Mouse (Mus musculus) hindbrain, embryonic 13.5 days (tissue): ENCODE measurements around the gene Pars2. TPM values are rescaled to one million over a fixed set of nuclear protein-coding genes. Genes with fewer than 3 reads are reported as not detected.
A peak's percentile ranks its signal among the peaks of the same experiment; 100 is the strongest.

Experiments used
- ATAC-seq: fragments of 200-750 bp; cut with Nextera tagmentation; 2 replicates; pipeline ENCODE4 v1.8.0; 2017; ENCODE audit warnings: moderate TSS enrichment; ENCODE audit not compliant: low FRiP score
- H3K27ac ChIP-seq: fragments of 300-500 bp; sonication (generic); 2 replicates; pipeline ENCODE4 v1.5.1; 2015; ENCODE audit warnings: inconsistent platforms, mild to moderate bottlenecking, moderate library complexity
- H3K27me3 ChIP-seq: fragments of 300-500 bp; sonication (generic); 2 replicates; pipeline ENCODE4 v1.6.1; 2015; ENCODE audit warnings: mild to moderate bottlenecking, inconsistent platforms
- H3K36me3 ChIP-seq: fragments of 300-500 bp; sonication (generic); 2 replicates; pipeline ENCODE4 v1.6.1; 2015; ENCODE audit warnings: mild to moderate bottlenecking, inconsistent platforms
- H3K4me1 ChIP-seq: fragments of 300-500 bp; sonication (generic); replicated peaks from 2 replicates; pipeline ENCODE4 v1.6.1; 2015; ENCODE audit warnings: inconsistent platforms
- H3K4me2 ChIP-seq: fragments of 300-500 bp; sonication (generic); 2 replicates; pipeline ENCODE4 v1.6.1; 2015; ENCODE audit warnings: inconsistent platforms, mild to moderate bottlenecking, moderate library complexity
- H3K4me3 ChIP-seq: fragments of 300-500 bp; sonication (generic); 2 replicates; pipeline ENCODE4 v1.5.1; 2015; ENCODE audit warnings: mild to moderate bottlenecking, inconsistent platforms
- H3K9ac ChIP-seq: fragments of 300-500 bp; sonication (generic); 2 replicates; pipeline ENCODE4 v1.6.1; 2015; ENCODE audit warnings: mild to moderate bottlenecking, inconsistent platforms
- H3K9me3 ChIP-seq: fragments of 300-500 bp; sonication (generic); 2 replicates; pipeline ENCODE4 v1.6.1; 2016; ENCODE audit warnings: inconsistent platforms
- WGBS: fragments of 180-500 bp; shearing (Covaris S2); methylation state at CpG from one replicate; pipeline ENCODE4 v1.1.7; 2015; 5-methylcytosine and 5-hydroxymethylcytosine counted together
- polyA plus RNA-seq: library from polyadenylated mRNA; unstranded; fragments of >200 nt; fragmentation: Nextera tagmentation; extraction: Ambion mirVana; gene quantifications from 2 replicates; pipeline ENCODE4 v1.2.1, GENCODE M21; 2015

Pars2 gene
- polyA plus RNA-seq, result 8.4 and 9.2 TPM in 2 replicates

GRCm38 (mm10) chr4:106650833-106651527 lies at the start of gene Pars2:
Gene Pars2, plus strand, starts transcription at chr4:106651069.
- Histone ChIP-seq H3K36me3 (peaks cover 27% of the 10 kb centered on the region), H3K4me2 (peak within 1 kb of the TSS; percentile 93), H3K27ac (peak within 1 kb of the TSS; percentile 80), H3K4me3 (peak within 1 kb of the TSS; percentile 65), H3K4me1 (peaks cover 9% of the 10 kb centered on the region), H3K27me3 (peaks cover 23% of the 10 kb centered on the region), H3K9ac (peak within 1 kb of the TSS; percentile 84), H3K9me3 (no peaks in the 10 kb centered on the region)
- peak; percentile 97 for ATAC-seq
- WGBS, result 3% methylated on average over 40 of the region's 40 CpGs

GRCm38 (mm10) chr4:106606639-106607554 lies 44.0 kb upstream of the Pars2 start:
- Histone ChIP-seq H3K9ac (peak overlapping the region; percentile 46; the same call in 1 of the 2 replicates), H3K27me3 (no peaks in the 10 kb centered on the region), H3K27ac (no peak overlapping the region), H3K4me1 (peaks cover 7% of the 10 kb centered on the region; the same call in 1 of the 2 replicates), H3K9me3 (no peaks in the 10 kb centered on the region), H3K4me3 (peak overlapping the region; percentile 16; the same call in 1 of the 2 replicates), H3K36me3 (no peaks in the 10 kb centered on the region), H3K4me2 (peak overlapping the region; percentile 43)
- peak; percentile 92 for ATAC-seq
- 42% methylated on average over 18 of the region's 18 CpGs for WGBS

GRCm38 (mm10) chr4:106607905-106608304 lies 43.0 kb upstream of the Pars2 start:
- no peak overlapping the region for H3K4me2 ChIP-seq
- H3K36me3 ChIP-seq, result no peaks in the 10 kb centered on the region
- no peak for ATAC-seq
- no peaks in the 10 kb centered on the region for H3K27me3 ChIP-seq
- 100% methylated on average over 1 of the region's 1 CpGs for WGBS
- peaks cover 7% of the 10 kb centered on the region; the same call in 1 of the 2 replicates for H3K4me1 ChIP-seq
- H3K9ac ChIP-seq, result no peak overlapping the region
- H3K4me3 ChIP-seq, result no peak overlapping the region
- H3K27ac ChIP-seq, result no peak overlapping the region
- no peaks in the 10 kb centered on the region for H3K9me3 ChIP-seq

GRCm38 (mm10) chr4:106613105-106613504 lies 37.8 kb upstream of the Pars2 start:
- peaks cover 13% of the 10 kb centered on the region for H3K4me1 ChIP-seq
- H3K27ac ChIP-seq, result no peak overlapping the region
- no peak for ATAC-seq
- H3K36me3 ChIP-seq, result no peaks in the 10 kb centered on the region
- no peak overlapping the region for H3K4me2 ChIP-seq
- H3K9ac ChIP-seq, result no peak overlapping the region
- H3K27me3 ChIP-seq, result peaks cover 23% of the 10 kb centered on the region
- no peaks in the 10 kb centered on the region for H3K9me3 ChIP-seq
- H3K4me3 ChIP-seq, result no peak overlapping the region
- 82% methylated on average over 8 of the region's 8 CpGs for WGBS

- WGBS, result 81% methylated on average over 3 of the region's 3 CpGs
- Histone ChIP-seq H3K27me3 (peaks cover 23% of the 10 kb centered on the region), H3K27ac (no peak overlapping the region), H3K36me3 (no peaks in the 10 kb centered on the region), H3K4me2 (no peak overlapping the region), H3K9me3 (no peaks in the 10 kb centered on the region), H3K9ac (no peak overlapping the region), H3K4me1 (peaks cover 13% of the 10 kb centered on the region), H3K4me3 (no peak overlapping the region)
- ATAC-seq, result no peak
Measured at GRCm38 (mm10) chr4:106613560-106613959, 37.3 kb upstream of the Pars2 start.

- Histone ChIP-seq H3K27me3 (peaks cover 26% of the 10 kb centered on the region), H3K4me2 (no peak overlapping the region), H3K36me3 (no peaks in the 10 kb centered on the region), H3K4me3 (no peak overlapping the region), H3K4me1 (peaks cover 13% of the 10 kb centered on the region), H3K9ac (no peak overlapping the region; the same call in 1 of the 2 replicates), H3K27ac (no peak overlapping the region), H3K9me3 (no peaks in the 10 kb centered on the region)
- WGBS, result 39% methylated on average over 7 of the region's 7 CpGs
- peak; percentile 76 for ATAC-seq
Measured at GRCm38 (mm10) chr4:106614180-106614797, 36.6 kb upstream of the Pars2 start.

- WGBS, result 85% methylated on average over 9 of the region's 9 CpGs
- no peak for ATAC-seq
Measured at GRCm38 (mm10) chr4:106614881-106615280, 36.0 kb upstream of the Pars2 start.

GRCm38 (mm10) chr4:106615637-106616036 lies 35.2 kb upstream of the Pars2 start:
- ATAC-seq, result no peak
- no peaks in the 10 kb centered on the region for H3K9me3 ChIP-seq
- no peak overlapping the region for H3K27ac ChIP-seq
- no peak overlapping the region for H3K9ac ChIP-seq
- H3K4me3 ChIP-seq, result no peak overlapping the region
- H3K36me3 ChIP-seq, result no peaks in the 10 kb centered on the region
- peaks cover 13% of the 10 kb centered on the region for H3K4me1 ChIP-seq
- H3K4me2 ChIP-seq, result no peak overlapping the region
- H3K27me3 ChIP-seq, result peaks cover 30% of the 10 kb centered on the region
- WGBS, result 88% methylated on average over 12 of the region's 12 CpGs

More at GRCm38 (mm10) chr4:106614881-106615280, 36.0 kb upstream of the Pars2 start:
- Histone ChIP-seq H3K27ac (no peak overlapping the region), H3K9me3 (no peaks in the 10 kb centered on the region), H3K36me3 (no peaks in the 10 kb centered on the region), H3K9ac (no peak overlapping the region; the same call in 1 of the 2 replicates), H3K4me1 (peaks cover 13% of the 10 kb centered on the region), H3K4me3 (no peak overlapping the region), H3K27me3 (peaks cover 30% of the 10 kb centered on the region), H3K4me2 (no peak overlapping the region)

- Histone ChIP-seq H3K4me2 (peak within 1 kb of the TSS; percentile 48), H3K9ac (peak within 1 kb of the TSS; percentile 59), H3K27me3 (peaks cover 42% of the 10 kb centered on the region), H3K4me3 (peak within 1 kb of the TSS; percentile 22), H3K4me1 (peaks cover 13% of the 10 kb centered on the region), H3K9me3 (no peaks in the 10 kb centered on the region), H3K27ac (no peak within 1 kb of the TSS), H3K36me3 (no peaks in the 10 kb centered on the region)
- WGBS, result 4% methylated on average over 18 of the region's 19 CpGs
- ATAC-seq, result no peak
Measured at GRCm38 (mm10) chr4:106617056-106617455, 33.8 kb upstream of the Pars2 start, which contains the start of gene Lexm. Gene Lexm, minus strand, starts transcription at chr4:106617241.

- no peak overlapping the region for H3K27ac ChIP-seq
- no peak overlapping the region for H3K4me2 ChIP-seq
- H3K9me3 ChIP-seq, result no peaks in the 10 kb centered on the region
- no peak for ATAC-seq
- peaks cover 60% of the 10 kb centered on the region for H3K27me3 ChIP-seq
- no peak overlapping the region for H3K4me3 ChIP-seq
- 88% methylated on average over 4 of the region's 4 CpGs for WGBS
- H3K4me1 ChIP-seq, result peaks cover 22% of the 10 kb centered on the region
- no peaks in the 10 kb centered on the region for H3K36me3 ChIP-seq
- no peak overlapping the region for H3K9ac ChIP-seq
Measured at GRCm38 (mm10) chr4:106618898-106619297, 32.0 kb upstream of the Pars2 start.

- Histone ChIP-seq H3K9ac (no peak overlapping the region), H3K9me3 (no peaks in the 10 kb centered on the region), H3K4me1 (peaks cover 22% of the 10 kb centered on the region), H3K4me2 (no peak overlapping the region), H3K27me3 (peaks cover 65% of the 10 kb centered on the region), H3K36me3 (no peaks in the 10 kb centered on the region), H3K4me3 (no peak overlapping the region), H3K27ac (no peak overlapping the region)
- ATAC-seq, result no peak
- WGBS, result 78% methylated on average over 3 of the region's 3 CpGs
Measured at GRCm38 (mm10) chr4:106621428-106621827, 29.4 kb upstream of the Pars2 start.

- H3K4me1 ChIP-seq, result peaks cover 20% of the 10 kb centered on the region
- peaks cover 66% of the 10 kb centered on the region for H3K27me3 ChIP-seq
- H3K36me3 ChIP-seq, result no peaks in the 10 kb centered on the region
- H3K27ac ChIP-seq, result no peak within 1 kb of the TSS
- WGBS, result 23% methylated on average over 16 of the region's 16 CpGs
- no peak for ATAC-seq
- 0 out of 2 replicates have a peak within 1 kb of the TSS, but pooled peaks have one; percentile 8 for H3K4me2 ChIP-seq
- H3K9me3 ChIP-seq, result no peaks in the 10 kb centered on the region
- no peak within 1 kb of the TSS for H3K4me3 ChIP-seq
- peak within 1 kb of the TSS; percentile 43; the same call in 1 of the 2 replicates for H3K9ac ChIP-seq
Measured at GRCm38 (mm10) chr4:106622030-106622493, 28.8 kb upstream of the Pars2 start, which contains the start of gene Ttc22. Gene Ttc22, plus strand, starts transcription at chr4:106622432.
